Mouse (Mus musculus) stomach, embryonic 14.5 days (tissue): ENCODE data around the gene Pbdc1. TPM values are rescaled to one million over a fixed set of nuclear protein-coding genes. Genes with fewer than 3 reads are reported as not detected.
"Not testable (repeated sequence)": the region's sequence is repeated elsewhere in the genome, so short reads cannot be mapped to it uniquely, and the experiment has no call there.

Experiments
- ATAC-seq: fragments of 200-750 bp; cut with Nextera tagmentation; 2 replicates; pipeline ENCODE4 v1.8.0; 2017; ENCODE audit warnings: low read depth, moderate TSS enrichment; ENCODE audit not compliant: insufficient number of reproducible peaks, insufficient read depth, low FRiP score
- H3K27ac ChIP-seq: fragments of 300-500 bp; sonication (generic); 2 replicates; pipeline ENCODE4 v1.5.1; 2014; ENCODE audit warnings: mild to moderate bottlenecking, low read length, moderate library complexity, mixed read lengths
- H3K27me3 ChIP-seq: fragments of 300-500 bp; sonication (generic); 2 replicates; pipeline ENCODE4 v1.6.1; 2014; ENCODE audit warnings: low read length, control low read depth, mixed read lengths; ENCODE audit not compliant: control insufficient read depth, insufficient read depth
- H3K36me3 ChIP-seq: fragments of 300-500 bp; sonication (generic); 2 replicates; pipeline ENCODE4 v1.6.1; 2014; ENCODE audit warnings: mild to moderate bottlenecking, control low read depth, low read length, moderate library complexity, mixed read lengths; ENCODE audit not compliant: control insufficient read depth, insufficient read depth
- H3K4me1 ChIP-seq: fragments of 300-500 bp; sonication (generic); 2 replicates; pipeline ENCODE4 v1.6.1; 2014; ENCODE audit warnings: low read length, control low read depth, mixed read lengths; ENCODE audit not compliant: control insufficient read depth, insufficient read depth
- H3K4me2 ChIP-seq: fragments of 300-500 bp; sonication (generic); replicated peaks from 2 replicates; pipeline ENCODE4 v1.6.1; 2014; ENCODE audit warnings: low read depth, low read length, control low read depth
- H3K4me3 ChIP-seq: fragments of 300-500 bp; sonication (generic); 2 replicates; pipeline ENCODE4 v1.5.1; 2014; ENCODE audit warnings: low read depth, low read length, control low read depth
- H3K9ac ChIP-seq: fragments of 300-500 bp; sonication (generic); replicated peaks from 2 replicates; pipeline ENCODE4 v1.6.1; 2014; ENCODE audit warnings: low read depth, mild to moderate bottlenecking, control low read depth, low read length, moderate library complexity, mixed read lengths
- H3K9me3 ChIP-seq: fragments of 300-500 bp; sonication (generic); 2 replicates; pipeline ENCODE4 v1.6.1; 2016; ENCODE audit warnings: low read depth, low read length, control low read depth; ENCODE audit not compliant: control insufficient read depth
- WGBS: fragments of 180-500 bp; shearing (Covaris S2); extraction: QIAGEN DNeasy Blood & Tissue Kit; methylation state at CpG from one replicate; pipeline ENCODE4 v1.1.7; 2014; 5-methylcytosine and 5-hydroxymethylcytosine counted together
- polyA plus RNA-seq: library from polyadenylated mRNA; unstranded; fragments of >200 nt; fragmentation: Nextera tagmentation; extraction: Ambion mirVana; gene quantifications from 2 replicates; pipeline ENCODE4 v1.2.1, GENCODE M21; 2014

Gene Pbdc1
- polyA plus RNA-seq, result 52.7 and 72.2 TPM in 2 replicates

GRCm38 (mm10) chrX:105079615-105080092 lies at the start of gene Pbdc1:
Gene Pbdc1, plus strand, starts transcription at chrX:105079756.
- H3K4me3 ChIP-seq, result peak within 1 kb of the TSS; percentile 48
- 0 out of 2 replicates have a peak, but pooled peaks cover 3% of the 10 kb centered on the region for H3K4me1 ChIP-seq
- peak within 1 kb of the TSS; percentile 21; the same call in 1 of the 2 replicates for H3K27ac ChIP-seq
- H3K4me2 ChIP-seq, result peak within 1 kb of the TSS; percentile 62
- no peaks in the 10 kb centered on the region for H3K27me3 ChIP-seq
- ATAC-seq, result peak; percentile 98
- 4% methylated on average over 35 of the region's 35 CpGs for WGBS
- no peaks in the 10 kb centered on the region for H3K9me3 ChIP-seq
- H3K9ac ChIP-seq, result peak within 1 kb of the TSS; percentile 25; the same call in 1 of the 2 replicates
- no peaks in the 10 kb centered on the region; the same call in 1 of the 2 replicates for H3K36me3 ChIP-seq

- ATAC-seq, result no peak
- 87% methylated on average over 3 of the region's 3 CpGs for WGBS
Observed at GRCm38 (mm10) chrX:105037666-105038065, 41.9 kb upstream of the Pbdc1 start.

DNA sequence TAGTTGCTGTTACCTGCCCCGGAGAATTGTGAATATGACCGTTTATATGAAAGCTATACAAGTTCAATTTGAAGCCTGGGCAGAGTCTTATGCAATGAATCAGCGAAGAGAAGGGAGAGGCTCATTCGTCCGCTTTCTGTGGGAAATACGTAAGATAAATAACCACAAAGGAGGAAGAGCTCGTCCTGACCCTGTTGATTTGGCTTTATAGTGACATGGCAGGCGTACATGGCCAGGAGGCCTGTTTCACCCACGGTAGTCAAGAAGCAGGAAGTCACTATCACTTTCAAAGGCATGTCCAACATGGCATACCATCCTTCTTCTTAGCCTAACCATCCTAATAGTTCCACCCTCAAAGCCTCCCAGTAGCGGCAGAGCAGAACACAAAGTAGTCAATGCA lies 15.3 kb upstream of the Pbdc1 start:
- H3K4me2 ChIP-seq, result no peak overlapping the region
- H3K9me3 ChIP-seq, result no peaks in the 10 kb centered on the region
- H3K9ac ChIP-seq, result no peak overlapping the region
- no peak overlapping the region for H3K27ac ChIP-seq
- no peak overlapping the region for H3K4me3 ChIP-seq
- H3K4me1 ChIP-seq, result 0 out of 2 replicates have a peak, but pooled peaks cover 4% of the 10 kb centered on the region
- no peaks in the 10 kb centered on the region for H3K27me3 ChIP-seq
- no peak for ATAC-seq
- H3K36me3 ChIP-seq, result peaks cover 14% of the 10 kb centered on the region; the same call in 1 of the 2 replicates
- WGBS, result 95% methylated on average over 10 of the region's 10 CpGs

More at GRCm38 (mm10) chrX:105037666-105038065, 41.9 kb upstream of the Pbdc1 start:
- H3K36me3 ChIP-seq, result no peaks in the 10 kb centered on the region
- no peak overlapping the region for H3K9ac ChIP-seq
- no peaks in the 10 kb centered on the region for H3K4me1 ChIP-seq
- H3K9me3 ChIP-seq, result no peaks in the 10 kb centered on the region
- H3K4me2 ChIP-seq, result no peak overlapping the region
- no peak overlapping the region for H3K27ac ChIP-seq
- no peak overlapping the region for H3K4me3 ChIP-seq
- H3K27me3 ChIP-seq, result no peaks in the 10 kb centered on the region

DNA sequence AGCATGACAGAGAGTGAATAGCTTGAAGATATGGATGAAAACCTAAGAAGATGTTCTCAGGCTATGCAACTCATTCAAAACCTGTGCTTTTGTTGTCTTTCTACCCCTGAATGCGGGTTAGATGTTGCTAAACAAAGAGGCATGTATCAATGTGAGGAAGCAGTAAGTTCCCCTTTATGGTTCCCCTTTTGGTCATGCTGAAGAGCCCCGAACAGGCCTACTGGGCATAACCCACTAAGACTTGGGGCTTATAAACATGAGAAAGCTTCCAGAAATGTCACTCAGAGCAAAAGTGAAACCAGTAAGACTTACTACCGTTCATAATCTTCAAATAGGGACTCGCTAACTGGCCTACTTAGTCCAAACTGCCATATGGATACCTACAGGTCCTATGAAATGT lies 14.8 kb upstream of the Pbdc1 start:
- H3K9ac ChIP-seq, result no peak overlapping the region
- H3K36me3 ChIP-seq, result peaks cover 11% of the 10 kb centered on the region; the same call in 1 of the 2 replicates
- ATAC-seq, result no peak
- H3K9me3 ChIP-seq, result no peaks in the 10 kb centered on the region
- 95% methylated on average over 4 of the region's 4 CpGs for WGBS
- no peak overlapping the region for H3K4me3 ChIP-seq
- H3K4me2 ChIP-seq, result no peak overlapping the region
- no peaks in the 10 kb centered on the region for H3K27me3 ChIP-seq
- H3K27ac ChIP-seq, result no peak overlapping the region
- H3K4me1 ChIP-seq, result 0 out of 2 replicates have a peak, but pooled peaks cover 4% of the 10 kb centered on the region

DNA sequence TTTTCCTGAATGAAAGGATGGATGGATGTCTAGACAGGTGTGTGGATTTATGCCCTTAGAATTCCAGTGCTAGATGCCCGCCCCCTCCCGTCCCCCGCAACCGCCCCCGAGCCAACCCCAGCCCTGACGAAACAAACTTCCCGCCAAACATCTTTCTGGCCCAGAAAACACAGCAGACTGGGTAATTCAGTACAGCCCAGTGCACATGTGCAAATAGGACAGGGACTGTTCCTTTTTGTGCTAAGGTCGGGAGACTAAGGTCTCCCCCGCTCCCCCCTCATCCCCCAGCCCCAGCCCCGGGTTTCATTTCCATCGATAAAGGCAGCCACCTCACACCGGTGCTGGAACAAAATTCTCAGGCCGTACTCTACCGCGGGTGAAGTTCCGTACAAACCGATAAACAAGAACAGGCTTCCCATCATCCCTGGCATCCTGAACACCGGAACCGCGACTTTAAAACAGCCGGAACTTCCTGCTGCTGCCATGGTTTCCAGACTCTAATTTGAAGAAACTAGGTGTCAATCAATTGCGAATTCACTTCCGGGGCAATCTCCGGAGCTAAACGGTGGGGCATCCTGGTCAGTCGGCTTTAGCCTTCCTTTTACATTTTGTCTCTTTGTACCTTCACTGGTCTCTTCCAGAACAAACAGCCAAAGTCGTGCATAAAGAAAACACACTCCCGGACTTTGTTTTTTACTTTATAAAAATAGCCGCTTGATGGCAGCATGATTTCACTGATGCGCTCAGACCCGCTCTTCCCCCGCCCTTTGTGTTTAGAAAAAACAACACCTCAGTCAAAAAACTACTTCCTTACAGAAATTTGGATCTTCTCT lies 9.7 kb upstream of the Pbdc1 start:
- under 1% methylated on average over 32 of the region's 32 CpGs for WGBS
- Histone ChIP-seq H3K4me3 (peak overlapping the region; percentile 45), H3K36me3 (peaks cover 6% of the 10 kb centered on the region; the same call in 1 of the 2 replicates), H3K9ac (peak overlapping the region; percentile 42; the same call in 1 of the 2 replicates), H3K27me3 (no peaks in the 10 kb centered on the region), H3K4me1 (0 out of 2 replicates have a peak, but pooled peaks cover 4% of the 10 kb centered on the region), H3K27ac (peak overlapping the region; percentile 63; the same call in 1 of the 2 replicates), H3K9me3 (no peaks in the 10 kb centered on the region), H3K4me2 (peak overlapping the region; percentile 46)
- ATAC-seq, result peak; percentile 94

DNA sequence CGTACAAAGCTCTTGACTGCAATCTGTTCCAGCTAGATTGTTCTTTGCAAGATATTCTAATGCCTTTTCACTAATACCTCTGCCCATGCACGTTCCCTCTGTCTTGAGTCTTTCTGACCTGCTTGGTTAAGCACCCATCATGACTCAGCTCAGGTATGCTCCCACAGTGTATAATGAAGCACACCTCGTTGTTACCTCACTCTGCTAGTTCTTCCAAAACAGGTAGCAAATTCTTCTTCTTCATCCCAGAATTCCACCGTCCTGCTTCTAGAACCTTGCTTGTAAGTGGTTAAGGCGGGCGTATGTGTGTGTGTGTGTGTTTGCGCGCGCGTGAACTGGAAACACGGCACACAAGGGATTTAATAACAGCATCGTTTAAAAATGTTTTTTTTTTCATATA lies 405 bp upstream of the Pbdc1 start:
- no peak overlapping the region for H3K27ac ChIP-seq
- 6% methylated on average over 12 of the region's 12 CpGs for WGBS

GRCm38 (mm10) chrX:105080096-105080495 lies 540 bp downstream of the Pbdc1 start:
- ATAC-seq, result peak; percentile 8; the same call in 1 of the 2 replicates
- no peaks in the 10 kb centered on the region for H3K9me3 ChIP-seq
- H3K36me3 ChIP-seq, result no peaks in the 10 kb centered on the region; the same call in 1 of the 2 replicates
- no peak overlapping the region; the same call in 1 of the 2 replicates for H3K27ac ChIP-seq
- peak overlapping the region; percentile 25; the same call in 1 of the 2 replicates for H3K9ac ChIP-seq
- 0 out of 2 replicates have a peak, but pooled peaks cover 3% of the 10 kb centered on the region for H3K4me1 ChIP-seq
- peak overlapping the region; percentile 48 for H3K4me3 ChIP-seq
- peak overlapping the region; percentile 62 for H3K4me2 ChIP-seq
- no peaks in the 10 kb centered on the region for H3K27me3 ChIP-seq
- 5% methylated on average over 8 of the region's 8 CpGs for WGBS

More for the DNA sequence above, 405 bp upstream of the Pbdc1 start:
- Histone ChIP-seq H3K36me3 (no peaks in the 10 kb centered on the region; the same call in 1 of the 2 replicates), H3K9ac (no peak overlapping the region), H3K9me3 (no peaks in the 10 kb centered on the region), H3K4me1 (0 out of 2 replicates have a peak, but pooled peaks cover 3% of the 10 kb centered on the region), H3K4me3 (peak overlapping the region; percentile 48), H3K4me2 (peak overlapping the region; percentile 62), H3K27me3 (no peaks in the 10 kb centered on the region)
- ATAC-seq, result peak; percentile 51; the same call in 1 of the 2 replicates

- not testable (repeated sequence) for H3K9me3 ChIP-seq, H3K27me3 ChIP-seq, H3K9ac ChIP-seq, H3K4me3 ChIP-seq, H3K4me2 ChIP-seq, H3K4me1 ChIP-seq, ATAC-seq, H3K36me3 ChIP-seq, H3K27ac ChIP-seq
- WGBS, result 87% methylated on average over 7 of the region's 7 CpGs
Observed at GRCm38 (mm10) chrX:105083013-105083412, 3.5 kb downstream of the Pbdc1 start.
